Mouse (Mus musculus) testis, adult 2 months (tissue): ENCODE data around the gene Mkrn2os.

Experiments used
- CTCF ChIP-seq: fragments of 200-500 bp; IDR thresholded peaks from 2 replicates; pipeline ENCODE4 v1.5.1; 2012; ENCODE audit warnings: low read depth, mild to moderate bottlenecking, inconsistent platforms, low read length, moderate library complexity; ENCODE audit not compliant: control insufficient read depth, insufficient read depth, insufficient replicate concordance
- POLR2A ChIP-seq: fragments of 200-500 bp; IDR thresholded peaks from 2 replicates; pipeline ENCODE4 v1.6.1; 2012; ENCODE audit warnings: low read depth, mild to moderate bottlenecking, inconsistent platforms, low read length, moderate library complexity; ENCODE audit not compliant: control insufficient read depth

DNA sequence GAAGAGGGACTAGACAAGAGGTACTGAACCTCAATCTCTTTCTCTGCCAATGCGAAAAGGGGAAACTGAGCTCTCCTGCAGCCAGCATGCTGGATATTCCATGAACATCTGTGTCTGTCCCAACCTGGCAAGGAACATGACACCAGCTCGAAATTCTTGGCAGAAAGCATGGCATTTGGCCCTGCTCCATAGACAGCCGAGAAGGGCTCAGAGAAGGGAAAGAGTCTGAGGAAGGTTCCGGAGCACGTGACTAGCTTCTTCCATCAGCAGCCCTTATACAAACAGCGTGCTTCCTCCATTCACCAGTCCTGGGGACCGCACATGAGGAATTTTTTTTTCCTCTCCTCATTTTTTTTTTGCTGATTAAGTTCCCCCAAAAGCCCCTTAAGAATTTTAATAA lies 57.8 kb downstream of the Mkrn2os start:
- TF ChIP-seq CTCF (no peak), POLR2A (no peak)
